Mouse (Mus musculus) cerebellum, adult 2 months (tissue): ENCODE data around the gene Dnah3. TPM values are rescaled to one million over a fixed set of nuclear protein-coding genes. Genes with fewer than 3 reads are reported as not detected.

Source experiments
- DNase-seq, 2 experiments: peaks; one replicate each; pipeline ENCODE4 v3.0.0; 2021
- H3K27ac ChIP-seq: fragments of 200-500 bp; 2 replicates; pipeline ENCODE4 v1.5.1; 2012; ENCODE audit warnings: low read length, control low read depth, inconsistent platforms; ENCODE audit not compliant: insufficient read depth
- H3K27me3 ChIP-seq: fragments of 200-500 bp; 2 replicates; pipeline ENCODE4 v1.6.1; 2012; ENCODE audit warnings: inconsistent platforms, mild to moderate bottlenecking, low read length, moderate library complexity; ENCODE audit not compliant: control insufficient read depth, insufficient read depth
- H3K4me1 ChIP-seq: fragments of 200-500 bp; 2 replicates; pipeline ENCODE4 v1.6.1; 2011; ENCODE audit warnings: low read length; ENCODE audit not compliant: control insufficient read depth, insufficient read depth
- H3K4me3 ChIP-seq: fragments of 200-500 bp; replicated peaks from 2 replicates; pipeline ENCODE3; 2011; ENCODE audit warnings: mild to moderate bottlenecking, low read depth, low read length, control low read depth; ENCODE audit not compliant: insufficient read depth
- CTCF ChIP-seq: fragments of 200-500 bp; IDR thresholded peaks from 2 replicates; pipeline ENCODE4 v1.5.1; 2011; ENCODE audit warnings: low read depth, mild to moderate bottlenecking, control low read depth, low read length, moderate library complexity, borderline replicate concordance; ENCODE audit not compliant: insufficient read depth
- POLR2A ChIP-seq: fragments of 200-500 bp; IDR thresholded peaks from 2 replicates; pipeline ENCODE4 v1.6.1; 2011; ENCODE audit warnings: low read length, control low read depth, borderline replicate concordance; ENCODE audit not compliant: insufficient read depth
- WGBS: fragments of 180-500 bp; shearing (Covaris S2); methylation state at CpG from one replicate; pipeline ENCODE4 v1.1.7; 2018; 5-methylcytosine and 5-hydroxymethylcytosine counted together
- polyA plus RNA-seq: library from polyadenylated mRNA; depleted of rRNA; stranded (reverse); fragments of >200 nt; gene quantifications from 2 replicates; pipeline ENCODE4 v1.2.3, GENCODE M21; 2012; rRNA removed

Gene Dnah3
- 0.20 and 0.35 TPM in 2 replicates for polyA plus RNA-seq

DNA sequence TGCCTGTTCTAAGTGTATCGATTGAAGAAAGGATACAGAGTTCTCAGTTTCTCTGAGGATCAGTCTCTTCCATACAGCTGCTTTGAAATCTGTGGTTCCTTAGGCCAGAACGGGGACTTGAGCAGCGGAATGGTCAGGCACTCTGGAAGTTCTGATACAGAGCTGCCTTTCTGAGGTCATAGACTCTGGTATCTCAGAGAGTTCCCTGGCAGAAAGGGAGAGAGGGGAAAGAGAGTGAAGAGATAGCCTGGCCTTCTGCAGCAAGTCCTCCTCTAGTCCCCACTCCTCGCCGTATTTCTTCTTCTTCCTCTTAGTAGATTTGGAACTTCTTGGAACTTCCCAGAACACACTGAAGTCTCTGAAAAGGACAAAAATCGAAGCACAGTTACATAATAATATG, at the start of gene Dnah3:
Gene Dnah3, minus strand, starts transcription at position 101 of the 400 bp plus-strand sequence.
- Histone ChIP-seq H3K4me3 (no peak within 1 kb of the TSS), H3K27me3 (no peaks in the 10 kb centered on the region), H3K4me1 (no peaks in the 10 kb centered on the region), H3K27ac (no peak within 1 kb of the TSS)
- 93% methylated on average over 6 of the region's 6 CpGs for WGBS
- no peak for TF ChIP-seq POLR2A
- TF ChIP-seq CTCF: no peak
- DNase-seq: no peak

DNA sequence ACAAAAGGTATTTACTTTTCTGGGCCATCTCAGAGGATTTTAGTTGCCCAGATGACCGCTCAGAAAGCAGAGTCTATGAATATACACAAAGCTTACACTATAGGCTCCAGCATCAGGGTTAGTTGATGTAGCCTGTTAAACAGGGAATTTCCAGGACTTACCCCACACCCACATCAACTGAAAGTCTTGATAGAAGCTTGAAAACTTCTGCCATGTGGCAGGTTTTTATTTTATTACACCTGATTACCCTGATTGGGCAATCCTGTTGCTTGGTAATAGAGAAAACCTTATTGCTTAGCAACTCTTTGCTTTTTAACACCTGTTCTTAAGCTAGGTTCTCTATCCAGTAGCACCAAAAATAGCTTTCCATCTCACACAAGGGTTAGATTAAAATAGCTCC, 47.7 kb upstream of the Dnah3 start:
- no peaks in the 10 kb centered on the region for H3K27me3 ChIP-seq
- no peak overlapping the region for H3K4me3 ChIP-seq
- H3K27ac ChIP-seq: no peak overlapping the region
- no peak for TF ChIP-seq CTCF
- no peak for TF ChIP-seq POLR2A
- no peaks in the 10 kb centered on the region for H3K4me1 ChIP-seq
- DNase-seq: no peak
- WGBS: 77% methylated on average over 1 of the region's 1 CpGs

DNA sequence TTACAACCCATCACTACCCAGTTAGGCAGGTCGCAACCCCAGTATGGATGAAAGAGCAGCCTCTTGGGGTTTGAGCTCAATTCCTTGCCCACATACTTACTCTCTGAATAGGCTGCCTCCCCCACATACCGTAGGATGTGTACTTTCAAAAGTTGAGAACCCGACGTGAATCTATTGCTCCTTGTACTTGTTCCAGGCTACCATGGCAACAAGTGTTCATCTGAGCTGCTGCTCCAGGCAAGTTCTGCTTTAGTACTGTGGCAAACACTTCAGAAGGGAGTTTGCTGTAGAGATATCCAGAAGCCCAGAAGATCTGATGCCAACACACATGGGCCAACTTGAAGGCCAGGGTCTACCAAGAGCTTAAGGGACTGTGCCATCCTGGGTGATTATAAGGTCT, 33.9 kb upstream of the Dnah3 start:
- WGBS: 38% methylated on average over 4 of the region's 4 CpGs
- Histone ChIP-seq H3K27me3 (no peaks in the 10 kb centered on the region), H3K4me3 (no peak overlapping the region), H3K27ac (no peak overlapping the region), H3K4me1 (0 out of 2 replicates have a peak, but pooled peaks cover 3% of the 10 kb centered on the region)
- TF ChIP-seq CTCF: no peak
- TF ChIP-seq POLR2A: no peak
- DNase-seq: no peak

DNA sequence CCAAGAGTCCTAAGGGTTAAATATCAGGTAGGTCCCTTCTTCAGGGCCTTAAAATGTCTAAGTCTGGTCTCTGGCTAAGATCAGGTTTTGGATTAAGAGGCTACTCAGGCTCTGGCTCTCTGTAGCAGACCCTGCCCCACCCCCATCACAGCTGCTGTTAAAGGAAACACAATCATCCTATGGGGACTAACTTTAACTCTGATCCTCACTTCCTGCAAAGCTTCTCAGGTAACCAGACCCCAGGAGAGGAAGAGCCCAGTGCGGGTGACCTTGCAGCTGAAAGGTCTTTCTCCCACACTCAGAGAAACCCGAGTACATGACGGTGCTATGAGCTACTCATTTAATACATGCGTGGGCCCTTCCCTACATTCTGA, 32.6 kb upstream of the Dnah3 start:
- 71% methylated on average over 4 of the region's 4 CpGs for WGBS
- Histone ChIP-seq H3K4me3 (no peak overlapping the region), H3K4me1 (0 out of 2 replicates have a peak, but pooled peaks cover 3% of the 10 kb centered on the region), H3K27ac (no peak overlapping the region), H3K27me3 (no peaks in the 10 kb centered on the region)
- no peak for DNase-seq
- TF ChIP-seq CTCF (no peak), POLR2A (no peak)

DNA sequence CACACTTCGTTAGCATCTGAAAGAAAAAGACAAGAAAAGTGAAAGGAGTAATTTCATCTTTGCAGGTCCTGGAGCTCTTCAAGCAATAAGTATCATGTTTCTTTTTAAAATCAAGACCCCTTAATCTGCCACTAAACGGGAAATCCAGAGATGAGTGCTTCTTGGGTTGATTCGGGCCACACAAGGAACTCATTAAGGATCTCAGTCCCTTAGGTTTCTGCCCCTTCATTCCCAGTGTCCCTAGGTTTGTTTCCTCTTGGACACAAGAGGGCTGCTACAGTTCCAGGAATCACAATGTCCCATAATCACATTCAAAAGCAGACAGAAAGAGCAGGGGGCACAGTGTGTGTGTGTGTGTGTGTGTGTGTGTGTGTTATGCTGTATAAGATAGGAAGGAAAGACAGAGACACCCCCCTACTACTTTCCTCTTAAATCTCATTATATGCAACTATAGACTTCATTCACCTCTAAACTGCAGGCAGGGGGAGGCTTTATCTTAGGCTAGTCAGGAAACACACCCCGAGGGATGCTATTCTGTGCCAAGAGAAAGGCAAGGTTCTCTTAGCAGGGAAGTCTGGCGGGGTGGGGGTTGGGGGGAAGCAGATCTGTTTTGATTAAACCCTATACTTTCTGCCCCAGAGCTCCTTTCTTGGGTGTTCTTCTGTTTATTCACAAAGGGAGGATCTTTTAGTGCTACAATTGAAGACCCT, 32.1 kb upstream of the Dnah3 start:
- Histone ChIP-seq H3K4me3 (no peak overlapping the region), H3K27ac (no peak overlapping the region), H3K4me1 (0 out of 2 replicates have a peak, but pooled peaks cover 3% of the 10 kb centered on the region), H3K27me3 (no peaks in the 10 kb centered on the region)
- WGBS: 52% methylated on average over 5 of the region's 5 CpGs
- no peak for DNase-seq
- TF ChIP-seq POLR2A (no peak), CTCF (no peak)

DNA sequence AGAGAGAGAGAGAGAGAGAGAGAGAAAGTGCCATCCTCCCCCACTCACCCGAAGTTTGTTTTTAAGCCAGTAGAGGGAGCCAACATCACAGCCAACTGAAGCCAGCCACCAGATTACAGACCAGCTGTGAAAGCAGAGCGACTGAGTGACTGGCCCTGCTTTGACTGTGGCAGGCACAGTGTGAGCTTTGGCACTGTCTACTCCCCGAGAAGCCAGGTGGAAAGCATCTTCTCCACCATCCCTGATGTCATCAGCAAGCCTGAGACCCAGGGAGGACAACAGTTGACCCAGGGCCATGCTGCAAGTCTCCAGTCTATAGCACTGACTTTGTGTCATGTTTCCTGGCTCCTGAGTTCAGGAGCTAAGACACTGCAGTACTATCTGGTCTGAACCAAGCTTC, 29.8 kb upstream of the Dnah3 start:
- WGBS: 4% methylated on average over 3 of the region's 3 CpGs
- TF ChIP-seq POLR2A (no peak), CTCF (peak; percentile 84)
- Histone ChIP-seq H3K27me3 (no peaks in the 10 kb centered on the region), H3K27ac (no peak overlapping the region), H3K4me1 (0 out of 2 replicates have a peak, but pooled peaks cover 3% of the 10 kb centered on the region), H3K4me3 (no peak overlapping the region)
- DNase-seq: peak; percentile 66 to 67

DNA sequence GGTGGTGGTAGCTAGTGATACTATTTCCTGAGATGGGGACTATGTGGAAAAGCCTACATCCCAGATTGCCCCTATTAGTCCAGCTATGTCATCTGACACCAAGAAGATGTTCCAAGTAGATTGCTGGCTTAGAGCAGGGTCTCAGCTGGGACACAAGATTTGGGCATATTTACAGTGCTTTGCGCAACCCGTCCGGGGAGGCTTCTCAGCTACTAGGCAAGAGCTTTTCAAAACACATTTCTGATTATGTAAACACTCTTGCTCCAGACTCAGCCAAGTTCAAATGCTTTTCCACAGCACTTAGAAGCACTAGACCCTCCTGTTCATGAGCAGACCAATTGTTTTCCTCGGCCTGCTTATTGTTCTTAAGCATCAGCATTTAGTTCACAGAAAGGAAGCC, 28.7 kb upstream of the Dnah3 start:
- 85% methylated on average over 4 of the region's 4 CpGs for WGBS
- Histone ChIP-seq H3K27ac (no peak overlapping the region), H3K27me3 (no peaks in the 10 kb centered on the region), H3K4me1 (0 out of 2 replicates have a peak, but pooled peaks cover 3% of the 10 kb centered on the region), H3K4me3 (no peak overlapping the region)
- no peak for DNase-seq
- no peak for TF ChIP-seq CTCF
- no peak for TF ChIP-seq POLR2A

DNA sequence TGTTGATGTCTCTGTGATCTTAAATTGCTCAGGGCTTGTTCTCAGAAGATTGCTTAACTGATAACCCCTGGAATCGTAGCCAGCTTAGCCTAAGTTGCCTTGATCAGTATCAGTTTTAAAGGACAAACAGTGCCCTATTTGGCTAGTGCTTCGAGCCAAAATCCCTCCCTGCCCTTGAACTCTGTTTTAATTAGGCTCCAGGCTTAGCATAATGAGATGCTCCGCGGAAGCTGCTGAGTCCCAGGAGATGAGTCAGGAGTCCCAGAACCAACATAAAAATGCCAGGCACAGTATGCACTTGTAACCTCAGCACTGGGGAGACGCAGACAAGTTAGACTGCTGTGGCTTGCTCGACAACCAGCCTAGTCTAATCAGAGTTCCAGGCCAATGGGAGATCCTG, 22.4 kb upstream of the Dnah3 start:
- no peaks in the 10 kb centered on the region for H3K4me1 ChIP-seq
- no peak overlapping the region for H3K27ac ChIP-seq
- WGBS: 38% methylated on average over 6 of the region's 6 CpGs
- no peak overlapping the region for H3K4me3 ChIP-seq
- TF ChIP-seq CTCF (no peak), POLR2A (no peak)
- no peak for DNase-seq
- no peaks in the 10 kb centered on the region for H3K27me3 ChIP-seq

DNA sequence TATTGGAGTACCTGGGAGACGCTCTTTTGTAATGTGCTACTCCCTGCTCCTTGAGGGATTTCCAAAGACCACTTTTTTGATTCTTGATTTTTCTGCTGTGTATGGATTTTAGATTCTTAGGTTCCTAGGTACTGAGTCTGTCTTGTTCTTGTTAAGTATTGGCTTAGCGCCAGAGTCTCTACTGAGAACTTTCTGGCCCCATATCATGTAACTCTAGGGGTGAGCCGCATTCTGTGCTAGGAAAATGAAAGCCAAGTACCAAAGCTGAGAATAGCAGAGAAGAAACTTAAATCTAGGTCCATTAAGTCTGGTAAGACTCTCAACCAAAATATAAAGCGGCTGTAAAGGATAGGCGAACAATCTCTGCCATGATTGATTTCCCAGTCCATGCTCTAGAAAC, 21.9 kb upstream of the Dnah3 start:
- Histone ChIP-seq H3K27me3 (no peaks in the 10 kb centered on the region), H3K27ac (no peak overlapping the region), H3K4me3 (no peak overlapping the region), H3K4me1 (no peaks in the 10 kb centered on the region)
- DNase-seq: no peak
- TF ChIP-seq POLR2A (no peak), CTCF (no peak)
- 90% methylated on average over 5 of the region's 5 CpGs for WGBS
